21 mouse cellular contexts compared by ENCODE assay signal in the genomic region with DNA sequence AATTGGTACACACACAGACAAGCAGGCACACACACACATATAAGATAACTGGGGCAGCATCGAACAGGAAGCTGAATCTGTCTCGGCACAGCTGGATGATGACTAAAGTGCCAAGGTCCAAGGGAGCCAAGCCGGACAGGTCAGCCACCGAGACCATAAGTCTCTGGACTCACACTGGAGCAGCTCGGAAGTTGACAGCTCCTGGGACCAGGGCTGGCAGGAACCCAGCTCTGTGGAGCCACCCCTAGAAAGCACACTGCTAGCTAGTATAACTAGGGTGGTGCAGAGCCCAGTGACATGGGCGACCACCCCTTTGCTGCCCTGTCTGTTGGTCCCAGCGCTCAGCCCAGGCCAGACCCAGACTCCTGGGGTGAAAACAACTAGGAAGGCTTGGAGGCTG. TPM values are rescaled to one million over a fixed set of nuclear protein-coding genes. Genes with fewer than 3 reads are reported as not detected.
DNase-seq lines count a peak whose midpoint lies in the region; ATAC-seq lines count a peak whose summit lies in the region.
"Had no signal": no experiment of that assay in that cellular context is flagged by ENCODE, and none has a peak within 500 bp of the region (broad histone marks: within the 10 kb centered on the region; RNA-seq: fewer than 3 reads in every experiment).

No protein-coding gene starts in this region.

- H3K36me3 ChIP-seq in neural tube, embryonic 15.5 days, result peaks cover 70% of the 10 kb centered on the region

- H3K27ac ChIP-seq in neural tube, embryonic 15.5 days (replicated peaks), result no peak overlapping the region
- H3K27ac ChIP-seq: embryonic facial prominence, embryonic 12.5 days; forebrain, embryonic 12.5 days; heart, adult 2 months; hindbrain, embryonic 12.5 days; limb, embryonic 10.5 days; midbrain, embryonic 13.5 days had no signal

- 0 out of 2 replicates have a peak, but pooled peaks have one; percentile 8 for ATAC-seq in erythroblast, adult 5-6 weeks (replicated peaks; ENCODE audit: low FRiP score, poor library complexity, severe bottlenecking)
- no peak for ATAC-seq in neural tube, embryonic 15.5 days (ENCODE audit: low FRiP score)
- ATAC-seq: midbrain, embryonic 13.5 days had no signal

- WGBS in neural tube, embryonic 15.5 days, result 94% methylated on average over 7 of the region's 7 CpGs

- no peak overlapping the region for H3K9ac ChIP-seq in neural tube, embryonic 15.5 days (replicated peaks)
- H3K9ac ChIP-seq: embryonic facial prominence, embryonic 12.5 days; forebrain, embryonic 12.5 days; hindbrain, embryonic 12.5 days; midbrain, embryonic 13.5 days had no signal

- no peaks in the 10 kb centered on the region for H3K27me3 ChIP-seq in neural tube, embryonic 15.5 days (replicated peaks)
- H3K27me3 ChIP-seq: CH12.LX; embryonic facial prominence, embryonic 12.5 days; forebrain, embryonic 12.5 days; hindbrain, embryonic 12.5 days; midbrain, embryonic 13.5 days had no signal

- H3K9me3 ChIP-seq in neural tube, embryonic 15.5 days (replicated peaks), result no peaks in the 10 kb centered on the region
- H3K9me3 ChIP-seq: embryonic facial prominence, embryonic 12.5 days; forebrain, embryonic 12.5 days; G1E; hindbrain, embryonic 12.5 days; limb, embryonic 10.5 days; midbrain, embryonic 13.5 days had no signal

- H3K4me2 ChIP-seq in neural tube, embryonic 15.5 days, result no peak overlapping the region
- H3K4me2 ChIP-seq: embryonic facial prominence, embryonic 12.5 days; forebrain, embryonic 12.5 days; hindbrain, embryonic 12.5 days; midbrain, embryonic 13.5 days had no signal

- H3K4me3 ChIP-seq in neural tube, embryonic 15.5 days (replicated peaks), result no peak overlapping the region
- H3K4me3 ChIP-seq: embryonic facial prominence, embryonic 12.5 days; erythroblast, embryonic 14.5 days; forebrain, embryonic 12.5 days; heart, adult 2 months; hindbrain, embryonic 12.5 days; limb, embryonic 10.5 days; midbrain, embryonic 13.5 days had no signal

- H3K4me1 ChIP-seq in neural tube, embryonic 15.5 days, result no peaks in the 10 kb centered on the region
- H3K4me1 ChIP-seq: embryonic facial prominence, embryonic 12.5 days; forebrain, embryonic 12.5 days; hindbrain, embryonic 12.5 days; limb, embryonic 10.5 days; midbrain, embryonic 13.5 days had no signal

- peak; percentile 15 for DNase-seq in cerebellum, adult 9-10 months
- no peak for DNase-seq in cerebellum, adult 11 months
- peak; percentile 12 for DNase-seq in kidney, postnatal 10 days
- no peak for DNase-seq in kidney, adult 11 months
- DNase-seq in adrenal gland, postnatal 14 days, result peak; percentile 42
- DNase-seq: cerebellum, postnatal 14 days; gastrocnemius, postnatal 25 days; heart, adult 2 months; liver; lung, adult 2 months; lung, postnatal 14 days had no signal

RNA-seq across cellular contexts. Expression of gene Kpnb1, which starts 41.3 kb away (rescaled TPM):
- total RNA-seq in adrenal gland, postnatal 14 days (2021), result 123 and 138 TPM in 2 replicates
- total RNA-seq in erythroblast, adult 5-6 weeks (2015; ENCODE audit: low replicate concordance), result 30.6 and 42.6 TPM in 2 replicates
- 102 and 119 TPM in 2 replicates for total RNA-seq in erythroblast, adult 5-6 weeks (2017; ENCODE audit: low replicate concordance)
- 26.7 and 32.2 TPM in 2 replicates for polyA plus RNA-seq in neural tube, embryonic 15.5 days (2015; fragmentation: Nextera tagmentation; extraction: Ambion mirVana)

RNA-seq across cellular contexts. Expression of gene Npepps, which starts 51.5 kb away (rescaled TPM):
- total RNA-seq in adrenal gland, postnatal 14 days (2021), result 73.2 and 74.2 TPM in 2 replicates
- 18.1 and 21.7 TPM in 2 replicates for total RNA-seq in erythroblast, adult 5-6 weeks (2015; ENCODE audit: low replicate concordance)
- total RNA-seq in erythroblast, adult 5-6 weeks (2017; ENCODE audit: low replicate concordance), result 7.2 and 21.7 TPM in 2 replicates
- polyA plus RNA-seq in neural tube, embryonic 15.5 days (2015; fragmentation: Nextera tagmentation; extraction: Ambion mirVana), result 136 and 145 TPM in 2 replicates

Comparison
In these comparisons a context has a peak if more than half of its experiments do, and no peak if none do; other contexts are left out.
1. DNase-seq: peak in cerebellum, adult 9-10 months (single experiment), kidney, postnatal 10 days (single experiment) and adrenal gland, postnatal 14 days (single experiment); none in cerebellum, adult 11 months (single experiment) and kidney, adult 11 months (single experiment).